Mouse (Mus musculus): ENCODE results near the gene Mrpl12.
A peak's percentile ranks its signal among the peaks of the same experiment; 100 is the strongest.

The Mrpl12 gene

GRCm38 (mm10) chr11:120484265-120484981 is at the start of gene Mrpl12:
TSS of gene Mrpl12 (plus strand) at chr11:120484613.
- DNase-seq (ENCODE audit: low spot score), result peak; percentile 90

GRCm38 (mm10) chr11:120437152-120437856 is 47.1 kb upstream of the Mrpl12 start, which contains the start of gene Nploc4:
TSS of gene Nploc4 (minus strand) at chr11:120437708.
- DNase-seq (ENCODE audit: low spot score), result peak; percentile 82

- no peak for DNase-seq (ENCODE audit: low spot score)
Observed at GRCm38 (mm10) chr11:120437857-120438385, 46.5 kb upstream of the Mrpl12 start.

DNA sequence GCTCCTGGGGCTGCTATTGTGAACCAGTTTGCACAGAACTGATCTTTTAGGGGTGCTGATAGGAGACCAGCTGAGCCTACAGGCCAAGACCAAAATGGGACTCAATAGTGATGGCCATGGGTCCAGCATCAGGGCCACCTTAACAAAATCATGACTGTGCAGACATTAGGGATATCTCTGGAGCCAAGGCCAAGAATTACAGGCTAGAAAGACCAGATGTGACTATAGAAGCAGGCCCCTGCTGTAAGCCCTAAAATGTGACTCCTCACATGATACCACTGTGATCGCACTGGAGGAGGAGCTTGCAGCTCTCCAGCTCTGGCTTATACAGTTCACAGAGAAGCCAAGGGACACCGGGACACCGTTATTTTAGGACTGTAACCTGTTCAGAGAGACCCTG is 42.1 kb upstream of the Mrpl12 start, which contains the start of gene Tspan10:
Tspan10 (plus strand) TSS at position 301 of the 400 bp plus-strand sequence.
- no peak for DNase-seq (ENCODE audit: low spot score)

GRCm38 (mm10) chr11:120442765-120443280 is 41.6 kb upstream of the Mrpl12 start:
- no peak for DNase-seq (ENCODE audit: low spot score)

- DNase-seq (ENCODE audit: low spot score), result no peak
Observed at GRCm38 (mm10) chr11:120444106-120444505, 40.3 kb upstream of the Mrpl12 start.

GRCm38 (mm10) chr11:120445475-120445874 is 38.9 kb upstream of the Mrpl12 start:
- DNase-seq (ENCODE audit: low spot score), result no peak

DNA sequence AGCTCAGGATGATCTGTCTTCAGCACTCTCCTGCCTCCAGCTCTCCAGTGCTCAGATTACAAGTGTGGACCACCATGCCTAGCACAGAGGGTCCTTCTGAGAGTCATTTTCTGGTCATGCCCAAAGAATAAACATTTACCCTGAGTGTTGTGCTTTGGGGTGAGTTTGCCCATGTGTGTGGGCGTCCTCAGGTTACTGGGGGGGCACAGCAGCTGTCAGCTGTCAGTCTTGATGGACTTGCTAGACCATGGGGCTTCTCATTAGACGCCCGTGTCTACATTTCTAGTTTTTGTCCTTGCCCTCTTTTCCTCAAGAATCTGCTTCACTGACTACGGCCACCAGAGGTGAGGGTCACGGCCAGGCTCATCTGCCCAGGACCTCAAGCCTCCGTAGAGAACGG is 37.2 kb upstream of the Mrpl12 start:
- no peak for DNase-seq (ENCODE audit: low spot score)

GRCm38 (mm10) chr11:120452246-120452645 is 32.2 kb upstream of the Mrpl12 start:
- no peak for DNase-seq (ENCODE audit: low spot score)

GRCm38 (mm10) chr11:120453306-120453705 is 31.1 kb upstream of the Mrpl12 start, which contains the start of gene Pde6g:
TSS of gene Pde6g (minus strand) at chr11:120453500.
- DNase-seq (ENCODE audit: low spot score), result no peak

DNA sequence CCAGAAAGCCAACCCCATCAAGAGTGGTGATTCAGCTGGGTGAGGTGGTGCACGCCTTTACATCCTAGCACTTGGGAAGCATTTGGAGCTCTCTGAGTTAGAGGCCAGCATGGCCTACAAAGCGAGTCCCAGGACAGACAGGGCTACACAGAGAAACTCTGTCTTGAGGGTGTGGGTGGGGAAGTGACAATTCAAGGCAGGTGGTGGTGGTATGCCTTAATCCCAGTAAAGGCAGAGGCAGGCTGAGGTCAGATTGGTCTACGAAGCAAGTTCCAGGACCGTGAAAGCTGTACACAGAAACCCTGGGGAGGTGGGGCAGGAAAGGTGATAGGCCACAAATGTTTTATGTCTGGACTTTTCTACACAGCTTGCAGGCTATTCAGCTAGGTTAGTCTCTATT is 29.4 kb upstream of the Mrpl12 start:
- DNase-seq (ENCODE audit: low spot score), result no peak

GRCm38 (mm10) chr11:120455413-120455812 is 29.0 kb upstream of the Mrpl12 start:
- no peak for DNase-seq (ENCODE audit: low spot score)

- no peak for DNase-seq (ENCODE audit: low spot score)
Observed at GRCm38 (mm10) chr11:120457370-120457769, 27.0 kb upstream of the Mrpl12 start.

GRCm38 (mm10) chr11:120457772-120458751 is 26.4 kb upstream of the Mrpl12 start, which contains the start of the genes Oxld1 and Ccdc137:
TSS of gene Oxld1 (minus strand) at chr11:120458068.
TSS of gene Ccdc137 (plus strand) at chr11:120458115.
- DNase-seq (ENCODE audit: low spot score), result peak; percentile 74

GRCm38 (mm10) chr11:120458847-120459597 is 25.4 kb upstream of the Mrpl12 start:
- DNase-seq (ENCODE audit: low spot score), result no peak

- no peak for DNase-seq (ENCODE audit: low spot score)
Observed at GRCm38 (mm10) chr11:120463536-120463935, 20.9 kb upstream of the Mrpl12 start.

- DNase-seq (ENCODE audit: low spot score), result no peak
Observed at GRCm38 (mm10) chr11:120464365-120464764, 20.0 kb upstream of the Mrpl12 start.

GRCm38 (mm10) chr11:120465521-120465920 is 18.9 kb upstream of the Mrpl12 start:
- DNase-seq (ENCODE audit: low spot score), result no peak

- peak; percentile 96 for DNase-seq (ENCODE audit: low spot score)
Observed at GRCm38 (mm10) chr11:120467051-120467735, 17.2 kb upstream of the Mrpl12 start, which contains the start of gene Arl16. TSS of gene Arl16 (minus strand) at chr11:120467607.

DNA sequence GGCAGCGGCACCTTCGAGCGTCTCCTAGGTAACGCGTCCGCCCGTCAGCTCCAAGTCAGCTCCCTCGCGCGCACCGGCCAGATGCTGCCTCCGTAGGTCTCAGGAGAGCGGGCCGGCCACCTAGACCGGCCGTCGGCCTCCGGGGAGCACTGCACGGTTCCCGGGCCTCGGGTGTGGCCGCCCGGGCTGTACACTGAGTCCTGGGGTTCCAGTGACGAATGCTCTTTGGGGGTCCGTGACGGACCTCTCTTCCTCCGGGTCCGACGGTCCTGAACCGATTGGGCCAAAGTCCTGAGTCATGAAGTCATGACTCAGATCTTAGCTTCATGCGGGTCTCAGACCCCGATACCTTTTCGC is 16.7 kb upstream of the Mrpl12 start:
- DNase-seq (ENCODE audit: low spot score), result no peak
